ENCODE assay signal across 12 mouse cellular contexts in the genomic region with DNA sequence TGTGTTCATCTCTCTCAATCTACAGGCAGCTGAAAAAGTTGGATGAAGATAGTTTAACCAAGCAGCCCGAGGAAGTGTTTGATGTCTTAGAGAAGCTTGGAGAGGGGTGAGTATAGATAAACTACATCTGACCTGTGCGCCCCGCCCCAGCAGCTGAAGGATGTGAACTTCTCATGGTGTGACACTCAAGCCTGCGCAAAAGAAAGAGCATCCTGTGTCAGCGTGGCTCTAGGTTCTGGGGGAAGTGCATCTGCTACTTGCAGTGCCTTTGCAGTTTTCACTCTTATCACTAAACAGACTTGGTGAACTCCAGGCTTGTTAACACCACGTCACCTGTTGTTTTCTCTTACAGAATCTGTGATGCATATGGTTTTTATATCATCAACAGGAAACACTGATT. TPM values are rescaled to one million over a fixed set of nuclear protein-coding genes. Genes with fewer than 3 reads are reported as not detected.
DNase-seq lines count a peak whose midpoint lies in the region; ATAC-seq lines count a peak whose summit lies in the region.
"Had no signal": no experiment of that assay in that cellular context is flagged by ENCODE, and none has a peak within 500 bp of the region (broad histone marks: within the 10 kb centered on the region; RNA-seq: fewer than 3 reads in every experiment).

No protein-coding gene starts in this region.

- peak; percentile 90 for DNase-seq in CD4-positive helper T cell, adult 2 months (ENCODE audit: low read depth, low spot score)
- DNase-seq in CD8-positive naive resting alpha-beta T cell, adult 2 months (ENCODE audit: low read depth in 2 of 2, low spot score in 2 of 2) = peak; percentile 70 to 80
- DNase-seq in thymus, postnatal 0 days (ENCODE audit: low spot score) = peak; percentile 90
- no peak for DNase-seq in left cerebral cortex, adult 18-20 months (ENCODE audit: low spot score in 2 of 2)
- DNase-seq in kidney, adult 11 months = no peak
- DNase-seq in adrenal gland, adult 18-20 months (ENCODE audit: low spot score in 2 of 2) = no peak
- DNase-seq: cerebellum, adult 11-12 months; gastrocnemius, postnatal 10 days; heart, postnatal 4 days; liver, postnatal 0 days had no signal

- ATAC-seq in monocyte, adult 5-6 weeks (replicated peaks; ENCODE audit: insufficient number of reproducible peaks, low FRiP score, low TSS enrichment, poor library complexity, severe bottlenecking) = peak; percentile 36; the same call in 1 of the 2 replicates
- ATAC-seq: liver, postnatal 0 days; Patski had no signal

RNA-seq across cellular contexts. Expression of a gene that starts 8.5 kb away (rescaled TPM):
- 38.3 to 59.3 TPM (median 43.2 TPM) in 3 replicates for total RNA-seq in monocyte, adult 5-6 weeks (2017)
- polyA plus RNA-seq in thymus, postnatal 0 days (2015; fragmentation: Nextera tagmentation; extraction: Ambion mirVana) = 80.0 and 80.8 TPM in 2 replicates
- 10 to 100 TPM; 88.4 to 88.7 TPM for total RNA-seq in left cerebral cortex, adult 18-20 months (2021)
- total RNA-seq in adrenal gland, adult 18-20 months (2021) = 10 to 100 TPM; 37.2 to 52.7 TPM

RNA-seq across cellular contexts. Expression of a gene that starts 9.4 kb away (rescaled TPM):
- 304 to 378 TPM (median 341 TPM) in 3 replicates for total RNA-seq in monocyte, adult 5-6 weeks (2017)
- 67.8 and 68.4 TPM in 2 replicates for polyA plus RNA-seq in thymus, postnatal 0 days (2015; fragmentation: Nextera tagmentation; extraction: Ambion mirVana)
- 10 to 100 TPM; 37.9 to 41.2 TPM for total RNA-seq in left cerebral cortex, adult 18-20 months (2021)
- 10 to 100 TPM; 24.4 to 27.2 TPM for total RNA-seq in adrenal gland, adult 18-20 months (2021)

RNA-seq across cellular contexts. Expression of a gene that starts 54.2 kb away (rescaled TPM):
- 1.9 to 3.5 TPM in 2 of 3 replicates, not detected in the other for total RNA-seq in monocyte, adult 5-6 weeks (2017)
- 1.8 and 2.0 TPM in 2 replicates for polyA plus RNA-seq in thymus, postnatal 0 days (2015; fragmentation: Nextera tagmentation; extraction: Ambion mirVana)
- total RNA-seq in left cerebral cortex, adult 18-20 months (2021) = 1 to 10 TPM in 1 of 2 experiments, under 1 TPM in 1; 0.51 to 1.3 TPM
- 1 to 10 TPM in 1 of 2 experiments, under 1 TPM in 1; 0.45 to 2.2 TPM for total RNA-seq in adrenal gland, adult 18-20 months (2021)

Comparison
In these comparisons a context has a peak if more than half of its experiments do, and no peak if none do; other contexts are left out.
1. DNase-seq: peak in CD4-positive helper T cell, adult 2 months (single experiment), CD8-positive naive resting alpha-beta T cell, adult 2 months (2 of 2) and thymus, postnatal 0 days (single experiment); none in left cerebral cortex, adult 18-20 months (0 of 2), kidney, adult 11 months (single experiment) and adrenal gland, adult 18-20 months (0 of 2).